Mouse (Mus musculus) ovary, adult 10 weeks (tissue): Measurements from ENCODE around the gene Ss18l1. TPM values are rescaled to one million over a fixed set of nuclear protein-coding genes. Genes with fewer than 3 reads are reported as not detected.

Experiments used
- polyA plus RNA-seq: library from polyadenylated mRNA; stranded (reverse); fragments of 350-450 nt; fragmentation: Illumina TruSeq; extraction: RNeasy Lipid Tissue Mini Kit (QIAGEN cat#74804); gene quantifications from one replicate; pipeline ENCODE4 v1.2.3, GENCODE M21; 2014

The Ss18l1 gene
- polyA plus RNA-seq: 11.1 TPM

DNA sequence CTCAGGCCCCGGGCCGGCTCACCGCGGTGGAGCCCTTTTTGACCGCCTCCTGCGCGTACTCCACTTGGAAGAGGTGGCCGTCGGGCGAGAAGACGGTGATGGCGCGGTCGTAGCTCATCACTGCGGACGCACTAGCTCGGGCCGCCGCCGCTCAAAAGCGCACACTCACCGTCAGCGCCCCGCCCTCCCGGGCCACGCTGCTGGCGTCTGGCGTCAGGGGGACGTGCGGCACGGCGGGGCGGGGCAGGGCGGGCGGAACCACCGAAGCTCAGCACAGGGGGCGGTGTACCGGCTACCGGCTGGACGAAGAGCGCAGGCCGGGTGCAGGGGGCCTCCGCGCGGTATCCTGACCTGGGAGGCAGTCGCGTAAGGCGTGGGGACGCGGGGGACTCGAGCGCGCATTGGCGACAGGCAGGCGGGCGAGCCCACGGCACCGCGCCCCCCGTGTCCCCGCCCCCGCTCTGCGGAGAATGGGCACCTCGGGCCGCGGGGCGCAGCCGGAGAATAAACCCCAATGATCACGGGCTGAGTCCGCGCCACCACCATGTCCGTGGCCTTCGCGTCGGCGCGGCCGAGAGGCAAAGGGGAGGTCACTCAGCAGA lies at the start of gene Ss18l1, which contains the start of gene Psma7:
Ss18l1 (plus strand) TSS at position 254 of the 602 bp plus-strand sequence.
Psma7 (minus strand) TSS at position 178 of the 602 bp plus-strand sequence.

GRCm38 (mm10) chr2:180024401-180025098 lies 17.8 kb upstream of the Ss18l1 start, which contains the start of gene Lsm14b:
TSS of gene Lsm14b (plus strand) at chr2:180024987.

GRCm38 (mm10) chr2:180070481-180071453 lies 28.5 kb downstream of the Ss18l1 start, which contains the start of gene Mtg2:
TSS of gene Mtg2 (plus strand) at chr2:180070588.

DNA sequence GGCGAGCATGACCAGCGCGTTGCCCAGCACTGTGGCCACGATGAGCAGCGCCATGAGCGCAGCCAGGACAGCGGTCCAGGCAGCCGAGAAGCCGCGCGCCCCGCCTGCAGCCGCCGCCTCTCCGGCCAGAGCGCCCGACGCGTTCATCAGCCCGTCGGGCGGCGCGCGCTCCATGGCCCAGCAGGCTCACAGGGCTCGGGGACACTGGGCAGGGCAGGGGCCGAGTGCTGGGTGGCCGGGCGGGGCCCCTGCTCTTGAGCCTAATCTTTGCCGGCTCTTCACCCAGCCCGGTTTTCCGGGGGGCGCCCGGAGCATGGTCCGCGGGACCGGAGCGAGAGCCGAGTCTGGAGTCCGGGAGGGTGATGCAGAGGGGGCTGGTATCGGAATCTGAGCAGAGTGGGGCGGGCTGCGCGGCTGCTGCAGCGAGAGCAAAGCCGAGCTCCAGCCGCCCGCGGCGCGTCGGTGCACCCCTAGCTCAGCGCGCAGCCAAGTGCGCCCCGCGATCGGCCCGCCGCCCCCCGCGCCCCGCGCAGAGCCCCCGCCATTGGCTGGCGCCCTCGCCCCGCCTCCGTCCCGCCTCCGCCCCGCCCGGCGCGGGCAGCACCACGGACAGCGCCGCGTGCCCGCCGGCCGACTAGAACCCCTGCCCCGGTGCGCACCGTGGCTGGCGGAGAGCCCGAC lies 61.8 kb downstream of the Ss18l1 start, which contains the start of gene Hrh3:
Hrh3 (minus strand) TSS at position 511 of the 681 bp plus-strand sequence.

DNA sequence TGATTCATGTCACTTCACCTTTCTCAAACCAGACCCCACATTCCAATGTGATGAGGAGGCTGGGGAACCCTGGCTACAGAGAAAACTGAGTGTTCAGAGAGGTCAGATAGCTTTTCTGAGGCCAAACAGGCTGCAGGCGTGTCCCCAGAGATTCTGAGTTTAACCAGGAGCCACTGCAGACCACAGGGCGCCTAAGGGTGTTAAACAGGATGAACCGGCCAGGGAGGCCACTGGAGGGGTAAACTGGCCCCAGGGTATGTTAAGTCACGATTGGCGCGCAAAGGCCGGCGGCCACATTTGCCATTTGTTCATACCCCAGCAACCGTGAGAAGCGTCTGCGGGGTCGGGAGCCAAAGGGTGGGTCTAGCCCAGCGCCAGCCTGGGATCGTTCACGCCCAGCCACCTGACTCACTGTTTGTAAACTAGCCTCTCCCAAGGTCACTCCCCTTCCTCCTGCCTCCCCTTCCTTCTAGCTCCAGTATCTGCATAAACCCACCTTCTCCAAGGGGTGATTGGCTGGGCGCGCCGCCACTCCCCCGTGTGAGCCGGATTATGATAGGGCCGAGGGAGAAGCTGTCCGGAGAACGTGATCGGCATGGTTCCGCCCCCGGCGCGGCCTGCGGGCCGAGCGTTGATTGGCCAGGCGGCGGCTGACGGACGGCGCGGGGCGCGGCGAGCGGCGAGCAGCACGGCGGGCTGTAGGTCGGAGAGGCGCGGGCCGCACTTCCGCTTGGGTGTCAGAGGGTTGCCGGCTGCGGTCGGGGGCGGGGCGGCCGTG lies 76.5 kb downstream of the Ss18l1 start, which contains the start of gene Osbpl2:
Osbpl2 (plus strand) TSS at position 646 of the 778 bp plus-strand sequence.

Other genes with a start within 250 kb of the Ss18l1 start
- gene Taf4, start 65.9 kb upstream of the Ss18l1 start, polyA plus RNA-seq: 15.3 TPM
- 112 TPM for gene Lsm14b, start 17.5 kb upstream of the Ss18l1 start, polyA plus RNA-seq
- gene Psma7, start 76 bp upstream of the Ss18l1 start, polyA plus RNA-seq: 49.5 TPM
- gene Mtg2, start 28.1 kb downstream of the Ss18l1 start, polyA plus RNA-seq: 0.51 TPM
- not detected for gene Hrh3, start 62.0 kb downstream of the Ss18l1 start, polyA plus RNA-seq
- gene Osbpl2, start 76.8 kb downstream of the Ss18l1 start, polyA plus RNA-seq: 56.6 TPM
- 11.2 TPM for gene Adrm1, start 129.0 kb downstream of the Ss18l1 start, polyA plus RNA-seq
- gene Lama5, start 183.3 kb downstream of the Ss18l1 start, polyA plus RNA-seq: 3.3 TPM
- gene Rps21, start 214.9 kb downstream of the Ss18l1 start, polyA plus RNA-seq: 246 TPM
- gene Cables2, start 231.0 kb downstream of the Ss18l1 start, polyA plus RNA-seq: 12.3 TPM
- not detected for gene Rbbp8nl, start 247.4 kb downstream of the Ss18l1 start, polyA plus RNA-seq